Mouse (Mus musculus): ENCODE measurements around the gene Zdhhc16. TPM values are rescaled to one million over a fixed set of nuclear protein-coding genes. Genes with fewer than 3 reads are reported as not detected.

Gene Zdhhc16
- total RNA-seq, 1 experiment = 62.7 TPM

GRCm38 (mm10) chr19:41916853-41917252, 16.4 kb upstream of the Zdhhc16 start:
- DNase-seq (ENCODE audit: low read depth, low spot score) = no peak
- H3K4me3 ChIP-seq (ENCODE audit: insufficient read depth in 1 of 2, low read depth in 1 of 2, low read length in 2 of 2, poor library complexity in 1 of 2, severe bottlenecking in 1 of 2) = no peak overlapping the region
- no peak for TF ChIP-seq CHD2 (IDR thresholded peaks at IDR 0.05; ENCODE audit: low read depth, low read length)
- TF ChIP-seq ZNF384 (IDR thresholded peaks at IDR 0.05; ENCODE audit: low read depth, low read length) = no peak
- in situ Hi-C loops (cut with MboI; ENCODE audit: low sequenced_read_pairs in 2 of 2, unreplicated experiment in 2 of 2) = no loop called here
- H3K36me3 ChIP-seq (ENCODE audit: control insufficient read depth, insufficient read depth, low read length, poor library complexity, severe bottlenecking) = peaks cover 41% of the 10 kb centered on the region
- no peak overlapping the region for H3K9ac ChIP-seq (ENCODE audit: insufficient read depth, low read depth, low read length, poor library complexity, severe bottlenecking)
- H3K27ac ChIP-seq (ENCODE audit: insufficient read depth, low read depth, low read length, poor library complexity, severe bottlenecking) = no peak overlapping the region
- peaks cover 2 to 4% of the 10 kb centered on the region in 2 experiments; a peak in 3 of 4 replicates for H3K4me1 ChIP-seq (ENCODE audit: control insufficient read depth in 2 of 2, insufficient read depth in 2 of 2, low read length in 2 of 2, poor library complexity in 1 of 2)
- H3K9me3 ChIP-seq (ENCODE audit: control insufficient read depth, insufficient read depth, low read depth, low read length) = no peaks in the 10 kb centered on the region

DNA sequence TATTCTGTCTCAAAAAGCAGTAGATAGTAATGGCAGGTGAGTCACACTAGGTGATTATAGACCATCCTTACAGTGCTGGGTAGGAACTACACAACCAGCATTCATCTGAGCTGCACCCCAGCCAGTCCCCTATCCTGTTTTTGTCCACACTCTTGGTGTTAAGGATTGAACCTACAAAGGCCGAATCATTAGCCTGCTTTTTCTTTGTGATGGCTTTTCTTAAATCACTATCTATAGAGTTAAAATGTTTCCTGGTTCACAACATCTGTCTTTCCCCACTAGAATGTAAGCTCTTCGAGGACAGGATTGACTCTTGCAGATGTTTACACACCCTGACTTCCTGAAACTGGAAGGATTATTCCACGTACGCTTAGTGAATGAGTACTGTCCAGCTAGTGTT, 13.8 kb upstream of the Zdhhc16 start:
- no peak for DNase-seq (ENCODE audit: low read depth, low spot score)
- peaks cover 43% of the 10 kb centered on the region for H3K36me3 ChIP-seq (ENCODE audit: control insufficient read depth, insufficient read depth, low read length, poor library complexity, severe bottlenecking)
- in situ Hi-C loops (cut with MboI; ENCODE audit: low sequenced_read_pairs in 2 of 2, unreplicated experiment in 2 of 2) = no loop called here

DNA sequence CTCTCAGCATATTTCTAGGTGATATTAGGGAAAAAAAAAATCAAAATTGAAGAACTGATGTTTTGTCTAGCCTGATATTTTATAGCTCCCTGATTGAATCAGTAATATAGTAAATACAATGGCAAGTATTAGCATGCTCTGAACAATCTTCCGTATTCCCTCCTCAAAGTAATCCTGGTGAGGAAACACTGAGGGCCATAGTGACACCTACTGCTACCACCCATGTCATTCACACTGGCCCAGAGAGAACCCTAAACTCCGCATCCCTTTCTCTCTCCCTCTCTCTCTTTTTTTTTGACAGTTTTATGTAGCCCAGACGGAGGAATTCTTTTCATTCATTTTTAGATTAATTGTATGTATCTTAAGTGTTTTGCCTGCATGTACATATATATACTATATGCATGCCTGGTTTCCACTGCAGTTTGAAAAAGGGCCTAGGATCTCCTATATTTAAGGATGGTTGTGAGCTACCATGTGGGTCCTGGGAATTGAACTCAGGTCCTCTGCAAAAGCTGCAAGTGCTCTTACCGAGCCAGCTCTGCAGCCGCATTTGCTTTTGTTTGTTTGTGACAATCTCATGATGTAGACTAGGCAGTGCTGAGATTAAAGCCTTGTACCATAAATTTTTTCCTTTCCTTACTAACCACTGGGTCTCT, 12.7 kb upstream of the Zdhhc16 start:
- Histone ChIP-seq H3K27ac (ENCODE audit: insufficient read depth, low read depth, low read length, poor library complexity, severe bottlenecking) (no peak overlapping the region), H3K36me3 (ENCODE audit: control insufficient read depth, insufficient read depth, low read length, poor library complexity, severe bottlenecking) (peaks cover 42% of the 10 kb centered on the region), H3K4me3 (ENCODE audit: insufficient read depth in 1 of 2, low read depth in 1 of 2, low read length in 2 of 2, poor library complexity in 1 of 2, severe bottlenecking in 1 of 2) (no peak overlapping the region), H3K9me3 (ENCODE audit: control insufficient read depth, insufficient read depth, low read depth, low read length) (no peaks in the 10 kb centered on the region), H3K9ac (ENCODE audit: insufficient read depth, low read depth, low read length, poor library complexity, severe bottlenecking) (no peak overlapping the region), H3K4me1 (ENCODE audit: control insufficient read depth in 2 of 2, insufficient read depth in 2 of 2, low read length in 2 of 2, poor library complexity in 1 of 2) (no peaks in the 10 kb centered on the region)
- no peak for DNase-seq (ENCODE audit: low read depth, low spot score)
- in situ Hi-C loops (cut with MboI; ENCODE audit: low sequenced_read_pairs in 2 of 2, unreplicated experiment in 2 of 2) = no loop called here
- TF ChIP-seq CHD2 (IDR thresholded peaks at IDR 0.05; ENCODE audit: low read depth, low read length) = no peak
- no peak for TF ChIP-seq ZNF384 (IDR thresholded peaks at IDR 0.05; ENCODE audit: low read depth, low read length)
- no peak for TF ChIP-seq MAFK (IDR thresholded peaks at IDR 0.05; ENCODE audit: insufficient read depth, low read depth, low read length)
- no peak for TF ChIP-seq HCFC1 (IDR thresholded peaks at IDR 0.05; ENCODE audit: borderline replicate concordance, insufficient read depth, low read length)

More for the DNA sequence above, 13.8 kb upstream of the Zdhhc16 start:
- no peak for TF ChIP-seq MAFK (IDR thresholded peaks at IDR 0.05; ENCODE audit: insufficient read depth, low read depth, low read length)
- no peak for TF ChIP-seq HCFC1 (IDR thresholded peaks at IDR 0.05; ENCODE audit: borderline replicate concordance, insufficient read depth, low read length)
- no peak for TF ChIP-seq ZNF384 (IDR thresholded peaks at IDR 0.05; ENCODE audit: low read depth, low read length)
- TF ChIP-seq ZC3H11A (IDR thresholded peaks at IDR 0.05; ENCODE audit: borderline replicate concordance, low read depth, low read length) = no peak
- no peak for TF ChIP-seq CHD2 (IDR thresholded peaks at IDR 0.05; ENCODE audit: low read depth, low read length)
- Histone ChIP-seq H3K4me3 (ENCODE audit: insufficient read depth in 1 of 2, low read depth in 1 of 2, low read length in 2 of 2, poor library complexity in 1 of 2, severe bottlenecking in 1 of 2) (no peak overlapping the region), H3K4me1 (ENCODE audit: control insufficient read depth in 2 of 2, insufficient read depth in 2 of 2, low read length in 2 of 2, poor library complexity in 1 of 2) (peaks cover 2 to 4% of the 10 kb centered on the region in 2 experiments; a peak in 2 of 4 replicates), H3K9me3 (ENCODE audit: control insufficient read depth, insufficient read depth, low read depth, low read length) (no peaks in the 10 kb centered on the region), H3K9ac (ENCODE audit: insufficient read depth, low read depth, low read length, poor library complexity, severe bottlenecking) (no peak overlapping the region), H3K27ac (ENCODE audit: insufficient read depth, low read depth, low read length, poor library complexity, severe bottlenecking) (no peak overlapping the region)

- Histone ChIP-seq H3K36me3 (ENCODE audit: control insufficient read depth, insufficient read depth, low read length, poor library complexity, severe bottlenecking) (peaks cover 22% of the 10 kb centered on the region), H3K9me3 (ENCODE audit: control insufficient read depth, insufficient read depth, low read depth, low read length) (no peaks in the 10 kb centered on the region), H3K4me1 (ENCODE audit: control insufficient read depth in 2 of 2, insufficient read depth in 2 of 2, low read length in 2 of 2, poor library complexity in 1 of 2) (0 out of 4 replicates have a peak, but pooled peaks cover 0 to 4% of the 10 kb centered on the region in 2 experiments), H3K9ac (ENCODE audit: insufficient read depth, low read depth, low read length, poor library complexity, severe bottlenecking) (peak overlapping the region; percentile 90), H3K4me3 (ENCODE audit: insufficient read depth in 1 of 2, low read depth in 1 of 2, low read length in 2 of 2, poor library complexity in 1 of 2, severe bottlenecking in 1 of 2) (peak overlapping the region; percentile 88 to 100), H3K27ac (ENCODE audit: insufficient read depth, low read depth, low read length, poor library complexity, severe bottlenecking) (no peak overlapping the region)
- TF ChIP-seq HCFC1 (IDR thresholded peaks at IDR 0.05; ENCODE audit: borderline replicate concordance, insufficient read depth, low read length) = no peak
- TF ChIP-seq ZNF384 (IDR thresholded peaks at IDR 0.05; ENCODE audit: low read depth, low read length) = no peak
- TF ChIP-seq ZC3H11A (IDR thresholded peaks at IDR 0.05; ENCODE audit: borderline replicate concordance, low read depth, low read length) = no peak
- no peak for TF ChIP-seq CHD2 (IDR thresholded peaks at IDR 0.05; ENCODE audit: low read depth, low read length)
- TF ChIP-seq MAFK (IDR thresholded peaks at IDR 0.05; ENCODE audit: insufficient read depth, low read depth, low read length) = no peak
- in situ Hi-C loops (cut with MboI; ENCODE audit: low sequenced_read_pairs in 2 of 2, unreplicated experiment in 2 of 2) = no loop called here
- no peak for DNase-seq (ENCODE audit: low read depth, low spot score)
Observed at GRCm38 (mm10) chr19:41932686-41933085, 594 bp upstream of the Zdhhc16 start.

Data from ES-E14 (cell line).